Mouse (Mus musculus): Measurements from ENCODE around the gene Btbd18. TPM values are rescaled to one million over a fixed set of nuclear protein-coding genes. Genes with fewer than 3 reads are reported as not detected.
A peak's percentile ranks its signal among the peaks of the same experiment; 100 is the strongest.

Btbd18 gene
- total RNA-seq, 2 experiments from 2014 or later: not detected

DNA sequence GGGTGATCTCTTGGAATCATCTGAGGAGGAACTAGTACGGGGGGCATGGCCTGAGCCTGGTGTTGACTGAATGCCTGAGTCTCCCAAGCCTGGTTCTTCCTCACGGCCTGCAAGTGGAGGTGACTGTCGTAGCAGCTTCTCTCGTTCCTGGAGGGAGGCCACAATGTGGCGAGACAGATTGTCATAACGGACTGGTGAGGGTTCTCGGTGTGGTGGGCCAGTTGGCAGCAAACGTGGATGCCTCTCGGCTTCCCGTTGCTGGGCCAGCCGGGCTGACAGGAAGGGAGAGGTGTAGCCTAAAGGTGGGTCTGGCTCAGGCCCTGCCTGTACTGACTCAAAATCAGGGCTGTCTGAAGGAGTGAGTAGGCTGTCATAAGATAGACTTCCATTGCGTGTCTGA lies 31.2 kb downstream of the Btbd18 start:
- no peak for DNase-seq (ENCODE audit: extremely low spot score in 1 of 2, low spot score in 1 of 2)

GRCm38 (mm10) chr2:84695007-84695695 lies 36.3 kb downstream of the Btbd18 start:
- DNase-seq (ENCODE audit: extremely low spot score in 1 of 2, low spot score in 1 of 2): no peak

DNA sequence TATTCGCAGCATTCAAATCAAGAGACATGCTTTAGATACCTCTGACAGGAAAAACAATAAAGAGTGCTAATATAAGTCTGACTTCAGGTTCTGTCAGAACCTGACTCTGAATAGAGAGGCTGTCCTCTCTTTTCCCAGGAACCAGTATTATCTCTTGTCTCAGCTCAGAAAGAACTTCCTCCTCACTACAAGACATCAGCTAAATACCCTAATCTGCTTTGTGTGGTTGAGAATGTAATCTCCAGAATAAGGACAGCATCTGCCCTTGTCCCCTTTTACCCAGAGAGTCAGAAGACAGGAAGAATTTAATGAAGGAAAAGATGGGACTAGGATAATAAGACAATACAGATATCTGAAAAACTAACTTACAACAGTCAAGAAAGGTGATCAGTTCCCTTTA lies 44.6 kb downstream of the Btbd18 start:
- no peak for DNase-seq (ENCODE audit: extremely low spot score in 1 of 2, low spot score in 1 of 2)

DNA sequence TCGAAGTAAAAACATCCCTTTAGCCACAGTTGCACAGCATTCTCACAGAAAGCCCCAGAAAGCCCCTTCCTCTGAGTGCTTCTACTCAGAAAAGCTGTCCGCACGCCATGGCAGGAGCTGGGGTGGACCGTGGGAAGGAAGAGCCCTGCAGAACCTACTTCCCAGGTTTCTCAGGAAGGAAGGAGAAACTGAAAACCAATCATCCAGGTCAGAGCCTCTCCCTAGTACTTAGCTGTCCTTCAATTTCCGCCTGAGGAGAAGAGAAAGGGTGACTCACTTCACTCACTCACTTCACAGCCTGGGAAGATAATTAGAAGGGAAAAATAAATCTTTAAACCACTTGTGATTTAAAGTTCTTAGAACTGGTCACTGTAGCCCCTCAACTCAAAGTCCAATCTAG lies 45.5 kb downstream of the Btbd18 start:
- no peak for DNase-seq (ENCODE audit: extremely low spot score in 1 of 2, low spot score in 1 of 2)

DNA sequence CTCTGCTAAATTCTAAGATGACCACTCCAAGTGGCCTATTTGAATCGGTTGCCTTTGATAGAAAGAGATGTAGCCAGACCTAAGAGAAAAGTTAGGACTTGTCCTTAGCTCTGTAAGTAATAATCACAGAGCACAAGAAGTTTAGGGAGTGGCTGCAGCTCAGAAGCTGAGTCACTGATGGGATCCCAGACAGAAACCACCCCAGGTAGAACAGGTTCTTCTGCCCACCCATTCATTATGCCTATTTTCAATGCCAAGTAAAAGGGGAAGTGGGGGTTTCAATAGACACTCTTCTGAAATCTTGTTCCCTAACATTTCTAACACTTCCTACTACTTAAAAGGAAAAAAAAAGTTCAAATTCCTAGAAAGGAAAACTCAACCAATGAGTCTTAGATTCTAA lies 46.4 kb downstream of the Btbd18 start:
- DNase-seq (ENCODE audit: extremely low spot score in 1 of 2, low spot score in 1 of 2): no peak

- no peak for DNase-seq (ENCODE audit: extremely low spot score in 1 of 2, low spot score in 1 of 2)
Observed at GRCm38 (mm10) chr2:84707523-84707922, 48.6 kb downstream of the Btbd18 start.

DNA sequence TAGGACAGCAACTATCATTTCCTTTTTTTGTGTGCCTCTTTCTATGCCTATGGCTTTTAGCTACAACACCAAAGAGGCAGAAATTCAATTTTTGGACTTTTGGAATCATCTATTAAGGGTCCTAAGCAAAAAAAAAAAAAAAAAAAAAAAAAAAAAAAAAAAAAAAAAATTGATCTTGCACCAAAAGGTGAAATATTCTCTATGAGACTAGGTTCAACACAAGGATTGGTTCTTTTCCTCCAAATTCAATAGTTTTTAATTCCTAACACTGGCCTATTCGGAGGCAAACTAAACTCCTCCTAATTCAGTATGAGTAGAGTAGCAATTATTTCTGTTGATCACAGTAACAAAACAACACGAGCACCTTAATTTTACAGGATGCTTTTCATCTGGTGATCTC lies 53.0 kb downstream of the Btbd18 start:
- DNase-seq (ENCODE audit: extremely low spot score in 1 of 2, low spot score in 1 of 2): no peak

DNA sequence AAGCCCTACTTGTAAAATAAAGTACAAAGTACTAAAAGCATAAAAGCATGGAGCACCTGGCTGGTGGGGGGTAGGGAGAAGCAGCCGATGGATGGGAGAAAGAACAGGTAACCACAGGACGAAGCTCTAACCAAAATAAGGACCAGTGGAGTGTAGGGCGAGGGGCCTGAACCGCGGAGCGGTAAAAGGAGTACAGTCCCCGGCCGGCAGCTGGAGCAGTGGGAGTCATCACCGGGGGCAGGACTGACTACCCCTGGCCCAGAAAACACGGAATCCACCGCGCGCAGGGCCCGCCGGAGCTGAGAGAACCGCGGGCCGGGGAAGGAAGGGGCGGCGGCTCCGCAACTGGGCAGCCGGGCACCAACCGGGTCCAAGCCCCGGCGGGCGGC lies 55.5 kb downstream of the Btbd18 start:
- DNase-seq (ENCODE audit: extremely low spot score in 1 of 2, low spot score in 1 of 2): no peak

DNA sequence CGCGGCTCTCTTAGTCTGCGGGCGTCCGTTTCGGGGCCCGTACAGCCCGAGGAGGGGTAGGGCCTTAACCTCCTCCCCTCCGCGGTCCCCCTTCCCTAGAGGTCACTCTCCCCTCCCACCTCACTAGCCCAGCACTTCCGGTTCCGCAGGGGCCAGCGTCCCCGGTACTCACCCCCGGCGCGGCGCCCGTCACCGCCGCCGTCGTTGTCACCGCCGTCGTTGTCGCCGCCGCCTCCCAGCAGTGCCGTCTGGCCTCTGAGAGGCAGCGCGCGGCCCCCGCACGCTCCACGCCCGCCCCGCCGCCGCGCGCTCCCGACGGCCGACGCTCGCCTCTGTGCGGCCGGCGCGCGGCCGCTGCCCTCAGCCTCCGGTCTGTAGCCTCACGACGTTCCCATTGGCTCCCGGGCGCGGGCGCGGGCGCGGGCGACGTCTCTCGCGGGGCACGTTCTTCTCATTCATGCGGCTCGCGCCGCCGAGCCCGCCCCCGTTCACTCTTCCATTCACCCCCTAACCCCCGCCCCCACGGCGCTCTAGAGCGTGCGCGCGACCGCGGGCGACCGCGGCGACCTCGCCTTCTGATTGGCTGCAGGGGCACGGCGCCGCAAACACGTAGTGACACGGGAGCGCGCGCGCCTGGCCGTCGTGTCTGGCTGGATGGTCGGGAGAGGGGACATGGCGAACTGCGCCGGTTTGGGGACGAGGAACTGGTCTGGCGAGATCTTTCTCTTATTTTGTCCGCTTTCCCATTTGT lies 56.1 kb downstream of the Btbd18 start, which contains the start of gene Zdhhc5:
TSS of gene Zdhhc5 (minus strand) at position 370 of the 751 bp plus-strand sequence.
- peak; percentile 93 to 98 for DNase-seq (ENCODE audit: extremely low spot score in 1 of 2, low spot score in 1 of 2)

DNA sequence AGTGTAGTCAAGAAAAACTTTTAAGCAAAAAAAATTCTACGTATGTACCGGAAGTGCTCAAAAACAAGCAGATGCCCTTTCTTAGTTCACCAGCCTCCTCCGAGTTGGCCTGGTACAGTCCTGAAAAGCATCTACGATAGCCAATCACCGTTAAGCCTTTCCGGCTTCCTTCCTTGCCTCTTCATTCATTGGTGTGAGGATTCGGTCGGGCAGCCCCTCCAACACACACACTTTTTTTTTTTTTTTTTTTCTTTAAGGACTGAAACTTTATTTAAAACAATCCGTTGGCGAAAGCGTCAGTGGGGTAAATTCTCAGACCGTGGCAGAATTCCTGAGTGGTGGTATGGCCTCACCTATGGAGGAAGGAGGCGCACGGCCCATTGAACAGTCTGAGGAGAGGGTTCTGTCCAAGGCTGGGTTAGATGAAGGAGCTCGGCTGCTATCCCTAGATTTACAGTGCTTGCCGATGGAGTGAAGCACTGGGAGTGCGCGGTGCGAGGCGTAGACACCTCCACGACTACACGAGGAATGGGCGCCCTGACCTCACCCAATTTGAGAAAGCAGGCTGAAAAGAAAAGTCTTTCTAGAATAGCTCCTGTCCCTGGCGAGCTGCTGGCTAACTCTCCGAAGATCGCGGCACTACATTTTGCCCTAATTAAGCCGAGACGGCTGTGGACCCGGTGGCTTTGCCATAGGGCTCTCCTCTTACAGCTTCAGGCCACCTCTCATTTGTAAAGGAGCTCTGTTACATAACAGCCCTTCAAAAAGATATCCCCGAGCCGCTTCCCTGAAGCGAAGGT lies 56.9 kb downstream of the Btbd18 start:
- DNase-seq (ENCODE audit: extremely low spot score in 1 of 2, low spot score in 1 of 2): peak; percentile 45 to 63

GRCm38 (mm10) chr2:84716423-84717355 lies 57.8 kb downstream of the Btbd18 start:
- DNase-seq (ENCODE audit: extremely low spot score in 1 of 2, low spot score in 1 of 2): no peak

DNA sequence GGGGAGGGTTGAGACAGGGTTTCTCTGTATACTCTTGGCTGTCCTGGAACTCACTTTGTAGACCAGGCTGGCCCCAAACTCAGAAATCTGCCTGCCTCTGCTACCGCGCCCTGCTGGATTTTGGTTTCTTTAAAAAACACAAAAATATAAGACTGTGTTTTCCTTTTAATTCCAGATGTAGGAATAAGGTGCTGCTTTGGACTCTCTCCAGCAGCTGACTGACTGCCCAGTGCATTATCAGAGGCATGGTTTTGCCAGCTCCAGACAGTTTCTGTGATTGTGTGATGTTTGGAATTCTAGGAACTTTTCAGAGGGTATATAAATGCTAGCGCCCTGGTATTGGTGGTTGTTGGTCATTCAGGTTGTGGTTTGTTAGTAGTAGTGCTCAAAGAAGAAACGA lies 58.5 kb downstream of the Btbd18 start:
- DNase-seq (ENCODE audit: extremely low spot score in 1 of 2, low spot score in 1 of 2): no peak

Other genes with a start within 250 kb of the Btbd18 start
- gene Calcrl, start 233.7 kb upstream of the Btbd18 start, total RNA-seq (2021): 1 to 10 TPM; 9.0 to 9.1 TPM
- gene Tfpi, start 182.3 kb upstream of the Btbd18 start, total RNA-seq (2021): 1 to 10 TPM; 3.1 to 3.3 TPM
- gene Ctnnd1, start 8.3 kb upstream of the Btbd18 start, total RNA-seq (2021): 10 to 100 TPM; 46.1 to 59.1 TPM
- gene Selenoh, start 11.7 kb downstream of the Btbd18 start, total RNA-seq (2021): 10 to 100 TPM; 30.3 to 31.5 TPM
- gene Gm28635, start 19.0 kb downstream of the Btbd18 start, total RNA-seq (2021): 1 to 10 TPM in 1 of 2 experiments, not detected in 1; 1.1 TPM
- gene Med19, start 19.3 kb downstream of the Btbd18 start, total RNA-seq (2021): 10 to 100 TPM; 31.3 to 33.3 TPM
- 100 to 1,000 TPM; 217 to 249 TPM for gene Tmx2, start 20.1 kb downstream of the Btbd18 start, total RNA-seq (2021)
- gene Zdhhc5, start 56.1 kb downstream of the Btbd18 start, total RNA-seq (2021): 10 to 100 TPM; 37.3 to 37.7 TPM
- 1 to 10 TPM; 8.1 to 8.7 TPM for gene Clp1, start 68.3 kb downstream of the Btbd18 start, total RNA-seq (2021)
- gene Ypel4, start 75.0 kb downstream of the Btbd18 start, total RNA-seq (2021): 10 to 100 TPM; 60.0 to 67.5 TPM
- gene Gm19426, start 84.6 kb downstream of the Btbd18 start, total RNA-seq (2021): 1 to 10 TPM; 1.8 to 2.2 TPM
- gene Serping1, start 116.4 kb downstream of the Btbd18 start, total RNA-seq (2021): 1 to 10 TPM; 5.7 to 7.4 TPM
- 1 to 10 TPM; 3.9 to 4.3 TPM for gene Ube2l6, start 139.7 kb downstream of the Btbd18 start, total RNA-seq (2021)
- gene Smtnl1, start 163.6 kb downstream of the Btbd18 start, total RNA-seq (2021): not detected
- gene Timm10, start 167.9 kb downstream of the Btbd18 start, total RNA-seq (2021): 10 to 100 TPM; 58.0 to 60.3 TPM
- under 1 TPM; 0.30 to 0.35 TPM for gene Slc43a1, start 179.8 kb downstream of the Btbd18 start, total RNA-seq (2021)
- gene Rtn4rl2, start 227.6 kb downstream of the Btbd18 start, total RNA-seq (2021): 10 to 100 TPM; 92.3 to 94.5 TPM